Mouse (Mus musculus) kidney, adult 9 months (tissue): ENCODE data around the gene Gm28048.

ENCODE experiments used
- DNase-seq: peaks from one replicate; pipeline ENCODE4 v3.0.0; 2022

Gene Gm28048

DNA sequence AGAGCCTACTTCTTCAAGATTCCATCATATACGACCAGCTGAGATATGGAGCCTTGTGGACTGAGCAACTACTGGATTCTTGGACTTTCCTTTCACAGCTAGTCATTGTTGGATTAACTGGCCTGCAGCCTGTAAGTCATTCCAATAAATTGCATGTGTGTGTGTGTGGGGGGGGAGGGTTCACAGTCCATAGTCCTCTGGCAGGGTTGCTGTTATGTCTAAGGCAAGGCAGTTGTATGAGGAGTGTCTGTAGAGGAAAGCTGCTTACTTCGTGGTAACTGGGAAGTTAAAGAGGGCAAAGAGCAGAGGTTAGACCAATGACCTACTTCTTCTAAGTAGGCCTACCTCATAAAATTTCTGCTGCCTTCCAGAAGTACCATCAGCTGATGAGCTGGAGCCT, 98.2 kb downstream of the Gm28048 start:
- peak; percentile 78 for DNase-seq

DNA sequence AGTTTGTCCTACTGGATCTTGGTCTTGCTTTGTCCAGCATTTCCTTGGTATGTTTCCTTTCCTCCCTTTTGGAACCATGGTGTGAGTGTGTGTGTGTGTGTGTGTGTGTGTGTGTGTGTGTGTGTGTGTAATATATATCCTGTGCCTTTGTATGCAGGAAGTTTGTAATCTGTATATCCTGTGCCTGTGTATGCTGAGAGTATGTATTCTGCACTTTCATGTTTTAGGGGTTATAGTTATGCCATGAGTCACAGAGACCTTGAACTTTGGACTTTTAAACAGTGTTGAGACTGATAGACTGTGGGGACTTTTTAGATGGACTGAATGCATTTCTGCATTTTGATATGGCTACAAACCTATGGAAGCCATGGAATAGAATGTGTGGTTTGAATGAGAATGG, 99.0 kb downstream of the Gm28048 start:
- no peak for DNase-seq

DNA sequence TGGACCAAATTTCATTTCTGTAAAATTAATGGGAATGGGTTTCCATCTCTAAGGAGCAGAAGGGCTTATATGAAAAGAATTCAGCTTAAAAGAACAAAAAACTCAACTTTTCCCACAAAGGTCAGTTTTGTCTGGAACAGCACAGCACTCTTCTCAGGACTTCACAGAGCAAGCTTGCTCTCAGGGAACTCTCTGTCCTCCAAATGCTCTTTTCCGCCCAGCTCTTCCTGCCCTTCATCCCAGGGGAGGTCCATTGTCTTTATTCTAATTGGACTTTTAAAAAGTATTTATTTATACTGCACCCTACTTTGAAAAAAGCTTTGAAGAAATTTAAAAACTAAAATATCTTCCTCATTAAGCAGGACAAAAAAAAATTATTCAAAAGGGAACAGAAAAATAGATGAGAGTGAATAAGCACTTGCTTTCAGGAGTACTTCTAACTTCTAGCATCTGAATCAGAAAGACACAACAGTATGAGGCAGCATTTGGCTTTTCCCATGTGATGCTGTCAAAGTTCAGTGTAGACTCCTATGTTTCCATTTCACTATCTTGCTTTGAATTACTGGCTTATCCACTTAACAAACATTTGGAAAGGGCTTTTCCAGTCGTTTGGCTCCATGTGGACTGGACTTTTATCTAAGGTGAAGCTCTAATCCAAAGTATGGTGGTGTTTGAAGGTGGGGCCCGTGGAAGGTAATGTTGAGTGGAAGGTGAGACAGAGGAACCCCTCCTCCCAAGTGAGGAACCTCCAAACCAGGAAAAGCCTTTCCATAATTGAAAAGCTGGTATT, 101.3 kb downstream of the Gm28048 start:
- DNase-seq = no peak

DNA sequence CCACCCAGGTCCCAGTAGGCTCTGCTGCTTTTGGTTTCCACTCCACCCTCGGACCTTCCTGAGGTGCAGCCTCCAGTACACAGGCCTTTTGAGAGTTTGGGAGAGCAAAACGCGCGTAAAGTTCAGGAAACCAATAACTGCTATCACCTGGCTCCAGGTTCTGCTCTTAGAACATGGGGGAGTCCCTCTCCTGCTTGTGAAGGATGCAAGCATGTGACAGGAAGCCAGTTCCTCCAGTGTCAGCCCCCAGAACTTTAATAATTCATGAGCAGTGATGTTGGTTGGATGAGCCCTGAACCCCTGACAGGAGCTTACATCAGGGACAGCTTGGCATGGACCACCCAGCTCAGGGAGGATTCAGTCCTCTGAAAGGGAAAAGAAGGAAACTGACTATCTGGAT, 102.2 kb downstream of the Gm28048 start:
- DNase-seq = no peak

DNA sequence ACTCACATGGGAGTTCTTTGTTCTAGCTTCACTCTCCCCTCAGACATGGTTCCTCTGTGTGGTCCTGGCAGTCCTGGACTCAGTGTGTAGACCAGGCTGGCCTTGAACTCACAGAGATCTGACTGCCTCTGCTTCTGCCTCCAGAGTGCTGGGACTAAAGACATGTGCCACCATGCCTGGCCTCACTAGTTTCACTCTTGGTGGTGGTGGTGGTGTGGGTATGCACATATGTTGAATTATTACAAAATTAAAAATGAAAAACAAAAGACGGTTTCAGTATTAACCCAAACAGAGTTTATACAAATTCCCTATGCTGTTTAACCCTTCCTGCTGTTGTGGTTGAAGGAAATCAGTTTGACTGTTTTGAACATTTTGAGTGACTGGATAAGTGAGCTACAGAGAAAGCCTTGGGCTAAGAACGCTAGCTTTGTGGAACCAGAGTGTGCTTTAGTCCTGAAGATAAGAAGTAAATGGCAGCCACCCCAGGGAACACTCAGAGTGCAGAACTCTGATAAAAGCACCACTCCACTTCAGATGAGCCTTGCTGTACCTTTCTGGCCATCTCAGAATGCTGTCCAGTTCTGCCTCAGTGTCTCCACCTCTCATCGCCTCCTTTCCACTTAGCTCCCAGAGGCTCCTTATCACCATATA, 105.1 kb downstream of the Gm28048 start:
- no peak for DNase-seq

DNA sequence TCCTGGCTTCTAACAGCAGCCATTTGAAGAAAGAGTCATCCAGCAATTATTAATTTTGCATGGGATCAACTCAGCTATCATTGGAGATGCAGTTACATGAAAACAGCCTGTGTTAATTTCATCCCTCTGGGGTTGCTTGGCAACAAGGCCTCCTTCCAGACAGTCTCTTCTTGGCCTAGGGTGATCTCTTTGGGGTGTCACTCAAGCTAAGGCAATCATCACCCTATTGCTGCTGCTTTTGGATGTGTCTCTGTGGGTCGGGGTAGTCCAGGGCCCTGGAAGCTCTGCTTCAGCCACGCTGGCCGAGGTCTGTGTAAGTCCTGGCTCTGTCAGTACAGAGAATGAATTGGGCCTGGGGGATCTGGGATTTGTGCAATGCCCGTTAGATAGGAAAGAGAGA, 106.6 kb downstream of the Gm28048 start:
- DNase-seq = no peak

DNA sequence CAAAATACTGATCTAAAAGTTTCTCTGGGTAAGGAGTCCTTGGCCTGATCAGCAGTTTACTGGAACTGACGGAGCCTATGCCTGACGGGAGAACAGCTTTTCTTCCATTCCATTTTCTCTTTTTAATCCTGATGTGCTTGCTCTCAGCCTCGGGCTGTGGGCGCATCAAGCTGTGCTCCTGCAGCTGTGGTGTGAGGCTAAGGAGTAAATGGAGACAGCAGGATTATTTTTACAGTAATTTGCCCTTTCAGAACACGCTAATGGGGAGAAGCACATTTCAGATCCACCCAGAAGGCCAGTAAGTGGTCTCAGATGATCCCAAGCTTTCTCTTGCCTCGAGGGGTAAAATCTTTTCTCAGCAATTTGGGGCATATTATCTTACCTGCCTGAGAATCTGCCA, 107.1 kb downstream of the Gm28048 start:
- DNase-seq = no peak

DNA sequence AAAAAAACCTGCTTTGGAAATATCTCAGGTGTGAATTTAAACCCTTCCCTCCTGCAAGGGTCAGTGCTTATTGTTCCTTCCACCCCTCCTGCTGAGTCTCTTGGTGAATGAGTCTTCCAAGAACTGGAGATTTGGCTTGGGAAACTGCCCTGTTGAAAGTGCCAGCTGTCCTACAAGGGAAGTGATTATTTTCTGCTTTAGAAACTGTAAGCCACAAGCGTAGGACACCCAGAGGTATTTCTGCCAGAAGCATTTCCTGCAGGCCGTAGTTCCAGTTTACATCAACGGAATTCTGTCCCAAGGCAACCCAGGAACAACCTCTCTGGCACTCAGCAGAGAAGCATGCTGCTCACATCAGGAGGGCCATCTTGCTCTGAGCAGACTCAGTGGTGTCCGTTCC, 108.5 kb downstream of the Gm28048 start:
- DNase-seq = no peak

DNA sequence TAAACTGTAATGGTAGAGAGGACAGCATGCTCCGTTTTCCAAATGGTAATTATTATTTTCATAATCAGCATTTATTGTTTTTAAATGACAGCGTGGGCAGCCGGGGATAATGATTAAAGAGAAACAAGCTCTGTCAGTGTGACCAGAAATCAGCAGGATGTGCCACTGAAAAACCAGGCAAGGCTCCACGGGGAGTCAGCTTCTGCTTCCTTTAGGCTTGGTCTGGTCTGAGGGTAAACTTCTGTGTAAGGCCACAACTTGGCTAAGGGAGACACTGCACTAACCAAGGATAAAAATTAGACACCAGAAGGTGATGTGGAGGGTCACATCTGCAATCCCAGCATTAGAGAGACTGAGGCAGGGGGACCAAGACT, 109.6 kb downstream of the Gm28048 start:
- DNase-seq = no peak

DNA sequence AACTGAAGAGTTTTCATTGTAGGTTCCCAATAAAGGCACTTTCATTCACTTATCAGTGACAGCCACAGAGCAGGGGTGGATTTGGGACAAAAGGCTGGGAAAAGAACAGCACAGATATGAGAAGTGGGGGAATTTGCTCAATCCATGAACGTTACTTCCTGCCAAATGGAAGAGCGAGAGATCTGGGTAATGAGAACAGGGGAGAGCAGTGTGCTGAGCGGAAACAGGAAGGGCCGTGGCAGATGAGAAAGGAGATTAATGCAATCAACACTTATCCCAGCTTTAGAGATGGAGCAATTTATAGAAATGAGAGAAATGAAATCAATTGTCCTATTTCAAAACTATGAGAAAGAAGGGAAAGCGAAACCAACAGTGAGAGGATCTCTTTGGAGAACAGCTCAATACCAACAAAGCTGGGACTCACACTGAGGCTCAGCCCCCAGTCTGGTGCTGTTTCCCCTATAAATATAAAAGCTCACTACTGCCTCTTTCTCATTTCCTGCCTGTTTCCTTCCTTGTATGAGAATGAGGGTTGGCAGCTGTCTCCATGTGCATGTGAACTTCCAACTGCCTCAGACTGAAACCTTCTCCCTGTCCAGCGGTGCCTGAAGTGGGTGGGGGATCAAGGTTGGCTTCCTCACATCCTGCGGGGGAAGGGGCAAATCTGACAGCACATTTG, 110.1 kb downstream of the Gm28048 start:
- no peak for DNase-seq

DNA sequence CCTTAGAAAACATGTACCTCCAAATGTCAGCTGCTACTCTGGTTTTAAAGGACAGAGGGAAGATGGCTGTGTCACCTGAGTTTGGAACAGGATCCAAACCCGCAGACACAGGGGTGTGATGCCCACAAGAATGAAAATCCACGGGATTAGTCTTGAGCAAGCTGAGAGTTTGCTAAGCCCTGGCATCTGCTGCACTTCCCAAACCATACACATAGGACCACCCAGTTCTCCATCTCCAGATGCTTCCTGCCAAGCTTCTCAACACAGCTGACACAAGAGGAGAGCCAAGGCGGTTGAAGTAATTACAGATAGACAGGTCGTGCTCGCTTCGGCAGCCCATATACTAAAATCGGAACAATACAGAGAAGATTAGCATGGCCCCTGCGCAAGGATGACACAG, 113.3 kb downstream of the Gm28048 start:
- DNase-seq = no peak

DNA sequence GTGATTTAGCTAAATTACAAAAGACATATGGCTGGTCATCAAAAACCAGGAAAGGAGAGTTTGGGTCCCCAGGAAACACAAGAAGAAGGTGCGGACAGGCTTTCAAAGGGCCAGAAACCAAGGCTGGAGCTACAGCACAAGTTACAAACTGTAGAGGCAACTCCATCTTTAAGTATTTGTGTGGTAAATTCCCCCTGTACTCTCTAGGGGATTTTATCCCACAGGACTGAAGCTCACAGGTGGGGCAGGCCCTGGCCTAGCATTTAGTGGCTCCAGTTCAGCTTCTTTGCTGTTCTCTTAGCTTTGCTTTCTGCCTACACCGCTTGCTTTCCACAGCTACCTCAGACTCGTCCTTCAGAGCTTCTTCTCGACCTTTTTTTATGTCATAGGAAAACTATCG, 114.2 kb downstream of the Gm28048 start:
- DNase-seq = no peak

DNA sequence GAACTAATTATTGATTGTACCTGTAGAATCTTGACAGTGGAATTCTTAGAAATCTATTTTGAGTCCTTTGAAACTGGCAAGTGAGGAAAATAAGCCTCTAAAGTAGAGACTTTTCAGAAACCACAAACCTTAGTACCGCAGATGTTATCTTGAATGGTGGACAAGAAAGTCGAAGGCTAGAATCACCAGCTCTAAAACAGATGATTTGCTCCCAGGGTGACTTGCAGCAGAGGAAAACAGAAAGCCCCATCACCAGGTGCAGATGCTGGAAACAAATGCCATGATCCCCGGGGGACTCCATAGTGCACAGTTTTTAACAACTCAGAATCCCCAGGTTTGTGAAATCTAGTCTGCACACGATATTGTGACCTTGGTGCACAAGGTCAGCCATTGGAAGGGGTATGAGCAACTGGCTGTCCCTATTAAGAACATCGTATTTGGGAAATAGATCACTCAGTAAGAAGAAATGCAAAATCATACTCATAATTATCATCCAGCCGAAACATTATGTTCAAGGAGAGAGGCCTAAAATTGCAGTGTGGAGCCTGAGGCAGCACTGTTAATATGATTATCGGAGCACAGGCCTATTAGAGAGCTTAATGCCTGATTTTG, 116.1 kb downstream of the Gm28048 start:
- no peak for DNase-seq

DNA sequence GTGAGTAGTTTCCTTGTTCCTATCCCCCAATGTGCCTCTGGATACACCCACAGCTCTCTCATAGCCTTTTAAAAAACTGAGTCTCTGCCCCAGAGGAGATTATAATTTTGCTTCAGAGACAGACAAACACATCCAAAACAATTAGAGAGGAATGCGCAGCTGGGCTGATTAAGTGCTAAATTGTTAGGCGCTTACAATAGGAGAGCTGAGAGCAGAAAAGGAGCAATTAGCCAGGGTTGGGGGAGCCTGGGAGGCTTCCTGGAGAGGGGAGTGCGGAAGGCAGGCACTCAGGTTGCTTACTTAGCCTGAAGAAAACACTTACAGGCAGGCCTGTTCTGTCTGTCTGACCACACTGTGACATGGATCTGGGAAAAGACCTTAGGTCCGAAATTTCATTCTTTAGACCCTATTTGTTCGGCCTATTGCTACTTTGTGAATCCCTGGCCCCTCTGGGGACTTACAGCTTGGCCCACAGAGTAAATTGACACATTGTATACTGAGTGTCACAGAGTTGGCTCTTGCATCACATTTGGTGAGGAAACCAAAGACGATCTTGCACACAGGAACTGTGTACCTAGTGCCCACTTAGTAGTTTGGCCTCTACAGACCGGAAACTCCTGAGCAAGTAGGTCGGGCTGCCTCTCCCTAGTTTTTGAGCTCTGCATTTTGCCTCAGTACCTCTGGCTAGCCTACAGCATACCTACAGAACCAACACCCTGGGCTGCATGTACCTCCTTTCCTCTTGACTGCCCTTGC, 117.4 kb downstream of the Gm28048 start:
- no peak for DNase-seq

DNA sequence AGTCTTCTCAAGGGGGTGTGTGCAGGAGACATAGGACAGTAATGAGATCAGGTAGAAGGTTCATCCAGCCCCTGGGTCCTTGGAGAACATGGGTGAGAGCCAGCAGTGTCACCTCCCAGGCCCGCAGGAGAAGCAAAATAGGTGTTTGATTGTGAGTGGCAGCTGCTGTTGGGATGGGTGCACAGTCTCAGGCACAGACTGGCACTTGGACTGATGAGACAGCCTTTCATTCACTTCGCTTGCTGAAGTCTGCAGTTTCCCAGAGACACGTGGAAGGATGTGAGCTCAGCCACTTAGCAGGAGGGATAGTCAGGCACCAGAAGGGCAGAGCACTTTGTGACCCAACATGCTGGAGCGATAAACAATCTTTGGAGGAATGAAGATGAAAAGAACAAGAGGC, 118.3 kb downstream of the Gm28048 start:
- no peak for DNase-seq

DNA sequence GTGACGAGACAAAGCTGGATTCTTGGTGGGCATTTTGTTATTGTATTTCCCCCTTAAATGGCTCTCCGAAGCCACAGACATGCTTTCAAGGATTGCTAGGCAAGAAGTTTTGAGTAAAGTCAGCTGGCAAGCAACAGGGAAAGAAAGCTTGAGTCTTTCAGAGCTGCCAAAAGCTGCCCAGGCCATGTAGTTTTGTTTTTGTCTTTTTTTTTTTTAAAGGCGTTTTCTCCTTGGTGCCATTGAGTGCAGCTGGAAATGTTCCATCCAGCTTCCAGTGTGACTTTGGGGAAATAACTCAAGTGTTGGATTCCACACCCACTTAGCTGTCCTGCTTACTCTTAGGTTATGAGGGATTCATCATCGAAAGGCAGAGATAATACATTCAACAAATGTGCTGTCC, 120.6 kb downstream of the Gm28048 start:
- no peak for DNase-seq

DNA sequence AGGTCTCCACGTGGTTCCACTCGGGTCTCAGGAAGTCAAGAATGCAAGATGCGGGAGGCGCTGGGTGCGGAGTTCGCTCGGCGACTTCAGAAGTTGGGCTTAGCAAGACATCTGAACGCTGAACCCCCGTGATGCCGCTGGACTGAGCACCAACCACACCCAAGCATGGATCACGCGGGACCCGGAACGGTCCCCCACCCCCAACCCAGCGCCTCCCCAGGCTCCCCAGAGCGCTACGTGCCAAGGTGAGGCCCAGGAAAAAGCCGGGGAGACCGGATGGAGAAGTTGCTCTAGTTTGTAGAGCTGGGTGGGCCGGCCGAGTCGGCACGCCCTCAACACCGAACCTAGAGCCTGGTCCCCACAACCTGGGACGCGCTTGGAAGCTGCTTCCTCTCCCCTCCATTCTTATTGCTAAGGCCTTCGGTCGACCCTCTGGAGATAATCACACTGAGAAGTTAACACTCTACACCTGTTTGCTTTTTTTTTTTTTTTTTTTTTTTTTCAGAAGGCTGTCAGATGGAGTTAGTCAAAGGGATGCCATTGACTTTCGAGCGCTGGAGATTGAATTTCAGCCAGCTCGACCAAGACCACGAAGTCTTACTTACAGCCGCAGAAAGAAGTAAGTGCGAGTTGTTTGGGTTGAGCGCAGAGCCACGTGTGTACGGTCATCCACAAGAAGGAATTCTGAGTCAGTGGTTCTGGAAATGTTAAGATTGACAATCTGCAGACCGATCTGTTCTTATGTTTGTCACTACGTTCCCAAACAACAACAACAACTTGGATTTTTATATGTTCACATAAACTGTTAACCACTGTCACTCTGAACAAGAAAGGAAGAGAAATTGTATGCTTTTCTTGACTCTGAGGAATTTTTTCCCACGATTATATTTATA, 121.3 kb downstream of the Gm28048 start, which contains the start of gene B3gnt2:
Gene B3gnt2, minus strand, starts transcription at position 627 of the 893 bp plus-strand sequence.
- no peak for DNase-seq

DNA sequence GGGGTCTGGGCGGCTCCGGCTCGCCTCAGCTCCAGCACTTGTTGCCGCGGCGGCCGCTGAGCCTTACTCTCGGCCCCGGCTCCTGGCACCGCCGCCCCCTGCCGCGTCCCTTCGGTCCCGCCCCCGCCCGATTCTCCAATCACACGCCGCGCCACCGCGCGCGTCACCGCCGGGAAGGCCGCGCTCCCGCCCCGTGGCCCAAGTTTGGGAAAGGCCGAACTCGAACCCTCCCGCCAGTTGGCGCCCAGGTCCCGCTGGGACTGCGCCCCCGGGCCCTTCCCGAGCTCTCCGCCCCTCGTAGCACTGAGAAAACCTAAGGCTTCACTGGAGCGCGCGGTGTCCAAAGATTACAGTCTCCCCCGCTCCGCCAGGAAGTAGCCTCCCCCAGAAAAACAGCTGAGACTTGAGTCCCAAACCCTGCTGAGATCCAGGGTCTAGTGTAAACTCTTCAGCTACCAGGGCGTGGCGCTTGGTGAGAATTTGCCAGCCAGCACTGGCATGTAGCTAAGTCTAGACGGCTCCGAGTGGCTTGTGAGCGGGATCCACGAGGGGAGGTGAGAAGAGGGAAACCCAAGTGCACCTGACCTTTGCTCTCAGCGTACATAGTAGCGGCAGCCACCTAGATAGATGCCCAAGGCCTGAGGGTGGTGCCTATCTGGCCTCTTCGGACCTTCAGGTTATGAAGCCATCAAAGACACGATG, 122.1 kb downstream of the Gm28048 start:
- peak; percentile 92 for DNase-seq

DNA sequence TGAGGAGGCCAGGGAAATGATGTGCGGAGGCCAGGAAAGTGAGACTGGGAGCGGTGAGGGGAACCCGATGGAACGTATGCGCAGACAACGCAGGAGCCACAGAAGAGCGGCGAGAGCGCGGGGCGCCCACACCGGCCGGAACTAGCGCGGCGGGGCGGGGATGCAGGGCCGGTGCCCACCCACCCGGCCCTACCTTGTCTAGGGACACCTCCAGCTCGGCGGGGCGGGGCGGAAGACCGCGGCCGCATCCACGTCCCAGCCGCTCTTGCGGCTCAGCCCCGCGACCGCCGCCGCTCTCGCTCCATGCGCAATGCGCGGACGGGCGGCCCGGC, 122.6 kb downstream of the Gm28048 start:
- no peak for DNase-seq

DNA sequence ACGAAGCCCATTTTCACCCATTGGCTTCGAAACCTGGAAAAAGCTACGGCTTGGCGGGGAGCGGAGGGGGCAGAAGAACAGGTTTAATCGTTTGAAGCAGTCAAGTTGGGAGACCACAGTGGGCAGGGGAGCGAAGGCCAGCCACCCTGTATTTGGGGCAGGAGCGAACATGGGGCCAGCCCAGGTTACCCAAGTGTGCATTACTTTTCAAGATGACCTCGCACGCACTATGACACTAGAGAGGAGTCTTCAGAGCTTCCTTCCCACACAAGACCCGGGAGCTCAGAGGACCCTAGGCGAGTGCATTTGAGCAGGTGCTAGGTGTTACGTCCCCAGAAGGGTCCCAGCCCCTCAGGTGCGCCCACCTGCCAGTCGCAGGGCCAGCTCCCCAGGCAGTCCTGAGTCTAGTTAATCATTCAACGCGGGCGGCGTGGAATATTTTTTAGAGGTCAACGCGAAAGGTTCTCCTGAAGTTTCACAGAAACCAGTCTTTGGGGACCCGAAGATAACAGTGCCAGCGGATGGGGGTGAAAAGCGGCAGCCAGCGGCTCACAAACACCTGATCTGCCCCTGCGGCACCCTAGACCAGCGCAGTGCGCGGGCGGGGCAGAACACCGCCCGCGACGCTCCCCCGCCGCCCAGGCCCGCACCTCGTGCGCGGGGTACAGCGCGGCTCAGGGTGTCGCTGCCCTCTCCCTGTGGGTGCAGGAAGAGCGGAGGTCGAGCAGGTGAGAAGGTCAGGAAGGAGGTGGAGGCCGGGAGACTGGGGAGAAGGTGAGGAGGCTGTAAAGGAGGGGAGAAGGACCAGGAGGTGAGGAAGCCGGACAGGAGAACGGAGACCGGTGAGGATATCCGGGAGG, 123.2 kb downstream of the Gm28048 start:
- peak; percentile 84 for DNase-seq
